Mouse (Mus musculus): ENCODE data around the gene Ikzf1.

GRCm38 (mm10) chr11:11777796-11778195 lies 93.0 kb downstream of the Ikzf1 start:
- TF ChIP-seq EP300 (optimal IDR thresholded peaks at IDR 0.05) (no peak), CTCF (IDR thresholded peaks at IDR 0.05; ENCODE audit: low read depth) (no peak)
